Mouse (Mus musculus) cerebellum, adult 8-10 months (tissue): ENCODE data around the gene Man1b1.
A peak's percentile ranks its signal among the peaks of the same experiment; 100 is the strongest.

Experiments
- DNase-seq: peaks from one replicate; pipeline ENCODE4 v3.0.0; 2022

Man1b1 gene

DNA sequence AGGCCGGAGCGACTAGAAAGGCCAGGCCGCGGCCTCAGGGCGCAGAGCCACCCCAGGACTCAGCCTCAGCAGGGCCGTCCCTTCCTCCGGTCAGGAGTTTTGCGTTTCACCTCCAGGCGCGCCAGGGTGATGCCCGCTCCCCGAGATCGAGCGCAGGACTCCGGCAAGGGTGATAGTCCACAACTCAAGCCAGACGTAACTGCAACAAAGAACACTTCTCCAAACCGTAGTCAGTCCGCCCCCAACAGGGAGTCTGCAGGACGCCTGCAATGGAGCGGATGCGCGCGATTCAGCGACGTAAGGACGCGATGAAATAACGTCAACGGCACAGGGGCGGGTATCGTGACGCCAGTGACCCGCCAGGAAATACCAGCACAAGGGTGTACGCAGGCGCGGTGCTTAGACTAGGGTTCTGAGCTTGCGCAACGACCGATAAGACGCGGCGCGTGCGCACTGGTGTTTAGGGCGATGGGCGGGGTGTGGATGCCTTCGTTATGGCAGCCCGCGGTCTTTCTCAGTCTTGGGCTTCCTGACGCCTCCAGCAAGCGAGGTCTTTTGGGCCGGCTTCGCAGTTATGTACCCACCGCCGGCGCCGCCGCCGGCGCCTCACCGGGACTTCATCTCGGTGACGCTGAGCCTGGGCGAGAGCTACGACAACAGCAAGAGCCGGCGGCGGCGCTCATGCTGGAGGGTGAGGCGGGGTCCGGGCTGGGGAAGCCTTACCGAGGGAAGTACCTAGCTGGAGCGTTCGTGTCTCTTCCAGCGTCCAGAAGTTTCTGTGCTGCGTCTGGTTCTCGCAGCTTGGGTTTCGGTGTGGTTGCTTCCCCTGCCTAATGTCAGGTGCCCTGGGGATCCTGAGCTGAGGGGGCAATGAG, at the start of gene Man1b1:
Gene Man1b1, plus strand, starts transcription at position 53 of the 875 bp plus-strand sequence.
- peak; percentile 99 for DNase-seq

DNA sequence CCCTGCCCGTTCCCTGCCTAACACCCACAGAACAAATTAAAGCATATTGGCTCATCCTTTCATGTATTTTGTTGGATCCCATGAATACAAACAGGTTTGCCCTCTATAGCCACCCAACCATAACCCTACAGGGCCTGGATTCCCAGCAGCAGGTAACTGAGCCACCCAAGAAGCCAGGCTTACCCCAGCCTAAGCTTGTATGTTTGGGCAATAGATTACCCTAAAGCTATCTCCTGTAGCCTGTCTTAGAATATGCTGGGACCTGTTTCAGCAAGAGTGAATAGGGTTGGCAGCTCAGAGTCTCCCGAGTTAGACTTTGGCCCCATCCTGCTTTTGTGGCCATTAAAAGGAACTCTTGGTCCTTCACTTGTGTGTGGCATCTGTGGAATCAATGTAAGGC, 46.6 kb upstream of the Man1b1 start:
- DNase-seq, result no peak

DNA sequence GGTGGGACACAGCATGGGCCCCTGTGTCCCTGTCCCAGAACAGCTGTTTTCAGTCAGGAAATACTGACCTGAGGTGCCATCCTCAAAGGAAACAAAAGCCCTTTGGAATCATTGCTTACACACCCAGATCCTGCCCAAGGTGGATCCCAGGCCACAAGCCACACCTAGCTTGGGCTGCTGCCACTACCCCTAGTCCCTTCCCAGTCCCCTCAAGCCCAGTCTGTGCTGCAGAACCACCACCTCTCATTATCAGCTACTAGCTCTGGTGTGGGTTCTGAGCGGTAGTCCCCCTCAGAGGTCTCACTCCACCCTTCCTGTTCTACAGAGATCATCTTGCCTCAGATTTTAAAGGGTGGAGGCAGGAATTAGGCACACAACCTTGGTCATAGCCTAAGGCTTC, 45.8 kb upstream of the Man1b1 start:
- DNase-seq, result no peak

DNA sequence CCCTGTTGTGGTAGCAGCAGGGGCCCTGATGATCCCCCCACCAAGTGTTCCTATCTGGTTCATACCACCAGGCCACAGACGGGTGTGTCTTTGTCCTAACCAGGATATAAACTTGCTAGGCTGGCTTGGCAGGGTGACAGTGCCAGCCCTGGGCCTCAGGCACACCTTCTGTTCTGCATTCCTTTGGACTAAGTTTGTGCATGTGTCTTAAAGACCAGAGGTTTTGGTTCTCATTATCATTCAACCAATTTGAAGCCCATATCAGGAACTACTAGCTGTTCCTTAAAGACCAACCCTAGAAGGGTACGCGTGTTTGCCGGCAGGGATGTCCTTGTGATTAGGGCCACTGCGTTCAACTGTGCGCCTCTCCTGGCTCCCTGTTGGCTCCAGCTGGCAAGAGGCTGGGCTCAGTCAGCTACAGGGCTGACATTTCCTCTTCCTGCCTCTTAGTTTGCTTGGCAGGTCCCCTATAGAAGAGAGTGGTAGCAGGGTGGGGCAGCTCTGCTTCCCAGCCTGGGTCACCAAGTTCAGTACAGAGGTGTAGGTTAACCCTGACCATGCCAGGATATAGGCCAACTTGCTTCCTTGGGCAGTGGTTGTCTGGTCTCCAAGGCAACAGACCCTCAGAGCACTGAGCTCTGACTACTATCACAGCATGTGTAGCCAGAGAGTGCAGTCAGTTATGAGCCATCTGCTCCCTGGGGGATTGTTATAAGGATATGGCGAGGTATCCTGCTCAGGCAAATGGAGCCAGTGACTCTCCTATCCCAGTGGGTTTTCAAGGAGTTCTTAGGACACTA, 45.1 kb upstream of the Man1b1 start:
- peak; percentile 62 for DNase-seq

DNA sequence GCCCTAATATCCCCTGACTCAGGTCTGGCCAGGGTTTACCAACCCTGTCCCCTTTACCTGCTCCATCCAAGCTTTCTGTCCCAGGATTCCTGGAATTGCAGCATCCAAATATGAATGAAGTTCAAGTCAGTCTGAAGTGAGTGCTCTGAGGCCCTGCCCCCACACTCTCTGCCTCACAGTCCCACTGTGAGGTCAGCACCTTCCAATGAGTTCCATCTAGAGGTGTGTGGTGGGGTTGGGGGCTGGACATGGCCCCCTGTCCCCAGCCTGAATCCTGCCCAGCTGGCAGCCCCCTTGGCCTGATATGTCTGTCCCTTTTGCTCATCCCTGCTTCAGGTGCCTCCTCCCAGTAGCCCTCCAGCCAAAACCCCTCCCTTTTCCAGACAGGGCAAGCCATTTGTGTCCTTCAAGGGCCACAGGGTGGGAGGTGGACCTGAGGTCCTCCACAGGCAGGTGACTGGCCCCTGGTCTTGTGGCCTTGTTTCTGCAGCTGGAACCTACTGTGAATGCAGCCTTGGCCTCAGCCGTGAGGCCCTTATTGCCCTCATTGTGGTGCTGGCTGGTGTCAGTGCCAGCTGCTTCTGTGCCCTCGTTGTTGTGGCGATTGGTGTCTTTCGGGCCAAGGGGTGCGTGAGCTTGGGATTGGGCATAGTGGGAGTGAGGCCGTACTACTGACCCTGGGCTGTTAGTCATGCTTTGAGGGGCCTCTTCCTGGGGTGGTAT, 44.0 kb upstream of the Man1b1 start, which contains the start of gene Tmem210:
Gene Tmem210, plus strand, starts transcription at position 219 of the 723 bp plus-strand sequence.
- DNase-seq, result no peak

DNA sequence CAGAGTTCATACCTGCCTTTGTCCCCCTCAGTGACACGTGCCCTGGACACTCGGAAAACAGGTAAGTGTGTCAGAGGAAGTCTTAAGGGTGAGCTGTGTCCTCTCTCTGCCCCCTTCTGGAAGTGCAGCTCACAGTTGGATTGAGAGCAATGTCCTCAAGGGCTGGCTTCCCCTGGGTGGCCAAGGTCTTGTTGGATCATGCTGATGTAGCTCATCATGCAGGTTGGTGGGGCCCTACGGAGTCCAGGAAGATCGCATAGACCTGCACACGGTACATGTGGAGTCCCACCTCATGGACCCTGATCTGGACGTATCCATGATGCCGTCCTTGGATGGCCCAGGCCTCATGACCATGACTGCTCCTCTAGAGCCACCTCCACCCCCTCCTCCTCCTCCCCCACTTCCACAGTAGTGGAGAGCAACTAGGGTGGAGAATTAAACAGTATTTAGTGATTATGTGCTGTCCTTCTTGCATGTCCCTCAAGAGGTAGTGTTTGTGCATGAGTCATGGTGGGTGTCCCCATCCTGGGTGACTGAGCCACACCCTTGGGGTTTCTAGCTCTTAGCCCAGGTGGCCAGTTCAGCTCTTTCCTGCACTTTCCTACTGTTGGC, 43.3 kb upstream of the Man1b1 start:
- no peak for DNase-seq

DNA sequence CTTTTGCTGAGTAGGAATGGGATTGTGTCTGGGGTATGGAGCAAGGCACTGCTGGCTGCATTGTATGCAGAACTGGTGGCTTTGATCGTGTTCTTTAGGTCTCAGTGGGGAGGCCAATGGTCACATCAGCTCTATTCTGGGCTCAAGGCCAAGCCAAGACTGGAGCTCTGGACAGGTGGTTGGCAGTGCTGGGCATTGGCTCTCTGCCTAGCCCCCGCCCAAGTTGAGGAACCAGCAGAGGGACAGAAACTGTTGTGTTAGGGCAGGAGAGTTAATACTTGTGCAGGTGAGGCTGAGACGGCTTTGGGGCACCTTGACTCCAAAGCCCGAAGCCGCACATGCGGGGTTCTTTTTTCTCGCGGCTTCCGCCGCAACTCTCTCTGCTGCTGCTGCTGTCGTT, 42.5 kb upstream of the Man1b1 start, which contains the start of gene Lrrc26:
Gene Lrrc26, plus strand, starts transcription at position 265 of the 400 bp plus-strand sequence.
- no peak for DNase-seq

DNA sequence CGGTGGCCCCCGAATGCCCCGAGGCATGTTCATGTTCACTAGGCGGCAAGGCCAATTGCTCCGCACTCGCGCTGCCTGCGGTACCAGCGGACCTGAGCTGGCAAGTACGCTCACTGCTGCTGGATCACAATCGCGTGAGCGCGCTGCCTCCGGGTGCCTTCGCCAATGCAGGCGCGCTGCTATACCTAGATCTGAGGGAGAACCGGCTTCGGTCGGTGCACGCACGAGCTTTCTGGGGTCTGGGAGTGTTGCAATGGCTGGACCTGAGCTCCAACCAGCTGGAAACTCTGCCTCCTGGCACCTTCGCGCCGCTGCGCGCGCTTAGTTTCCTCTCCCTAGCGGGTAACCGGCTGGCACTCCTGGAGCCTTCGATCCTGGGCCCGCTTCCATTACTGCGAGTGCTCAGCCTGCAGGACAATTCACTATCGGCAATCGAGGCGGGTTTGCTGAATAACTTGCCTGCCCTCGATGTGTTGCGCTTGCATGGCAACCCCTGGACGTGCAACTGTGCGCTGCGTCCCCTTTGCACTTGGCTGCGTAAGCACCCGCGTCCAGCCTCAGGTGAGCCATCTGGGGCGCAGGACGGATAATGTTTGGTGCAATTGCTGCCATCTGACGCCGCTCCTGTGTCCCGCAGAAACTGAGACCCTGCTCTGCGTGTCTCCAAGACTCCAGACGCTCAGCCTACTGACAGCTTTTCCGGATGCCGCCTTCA, 41.9 kb upstream of the Man1b1 start:
- DNase-seq, result peak; percentile 80

DNA sequence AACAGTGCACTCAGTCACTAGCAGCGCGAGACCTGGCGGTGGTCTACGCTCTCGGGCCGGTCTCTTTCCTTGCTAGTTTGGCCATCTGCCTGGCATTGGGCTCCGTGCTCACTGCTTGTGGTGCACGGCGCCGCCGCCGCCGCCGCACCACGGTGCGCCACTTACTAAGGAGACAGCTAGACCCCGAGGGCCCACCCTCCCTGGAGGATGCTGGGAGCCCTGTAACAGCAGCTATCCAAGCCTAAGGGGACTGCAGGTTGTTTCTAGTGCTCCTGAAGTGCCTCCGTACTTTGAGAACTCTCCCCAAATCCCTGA, 41.4 kb upstream of the Man1b1 start:
- DNase-seq, result peak; percentile 74

DNA sequence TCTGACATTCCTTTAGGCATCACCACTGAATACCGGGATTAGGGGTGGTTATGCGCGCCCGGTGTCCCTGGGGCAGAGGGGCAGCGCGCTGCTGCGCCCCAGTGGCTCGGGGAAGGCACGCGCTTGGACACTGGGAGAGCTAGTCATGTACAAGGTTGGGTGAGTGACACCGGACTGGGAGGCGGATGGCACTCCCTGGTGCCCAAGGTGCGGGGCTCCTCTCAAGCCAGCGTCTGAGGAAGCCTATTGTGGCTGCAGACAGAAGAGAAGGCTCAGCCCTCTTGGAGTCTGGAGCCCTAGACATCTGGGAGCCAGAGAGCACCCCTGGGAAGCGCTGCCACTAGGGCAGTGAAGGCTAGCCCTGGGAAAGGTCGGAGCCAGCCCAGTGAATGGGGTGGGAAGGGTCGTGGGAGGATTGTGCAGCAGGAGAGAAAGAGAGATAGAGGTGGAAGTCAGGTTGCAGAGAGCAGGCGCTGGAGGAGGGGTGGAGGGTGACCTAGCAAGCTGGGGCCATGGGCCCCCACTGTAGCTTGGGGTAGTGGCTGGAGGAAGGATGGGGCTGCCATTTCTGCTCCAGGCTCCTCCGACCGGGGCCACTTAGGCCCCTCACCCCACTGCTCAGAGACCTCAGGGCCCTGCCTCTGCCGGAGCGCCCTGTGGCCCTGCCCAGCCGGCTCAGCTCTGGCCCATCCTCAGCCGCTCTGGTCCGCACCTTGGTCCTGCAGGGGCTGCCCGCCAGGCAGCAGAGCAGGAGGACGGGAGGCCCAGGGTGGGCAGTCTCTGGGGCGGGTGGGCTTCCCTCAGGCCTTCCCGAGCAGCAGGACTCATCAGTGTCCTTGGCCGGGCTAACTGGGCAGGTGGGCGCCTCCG, 40.7 kb upstream of the Man1b1 start:
- no peak for DNase-seq

DNA sequence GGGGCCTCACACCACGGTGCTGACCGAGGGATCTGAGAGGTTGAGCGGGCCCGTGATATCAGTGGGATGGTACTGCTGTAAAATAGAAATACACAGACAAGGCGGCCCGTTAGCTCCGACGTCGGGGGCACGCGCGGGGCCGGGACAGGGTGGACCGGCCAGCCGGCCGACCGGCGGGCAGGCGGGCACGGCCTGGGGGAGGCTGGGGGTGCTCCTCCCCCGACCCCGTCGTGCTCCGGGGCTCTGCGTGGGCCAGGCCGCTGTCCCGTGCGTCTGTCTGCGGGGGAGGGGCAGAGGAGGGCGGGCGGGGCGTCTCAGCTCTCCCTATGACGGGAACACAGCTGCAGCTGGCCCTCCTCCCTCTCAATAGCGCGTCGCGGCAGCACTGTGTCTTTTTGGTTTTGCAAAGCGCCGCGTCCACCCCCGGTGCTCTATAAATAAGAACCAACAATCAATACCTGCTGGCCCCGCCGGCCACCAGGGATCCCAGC, 40.0 kb upstream of the Man1b1 start:
- DNase-seq, result no peak

DNA sequence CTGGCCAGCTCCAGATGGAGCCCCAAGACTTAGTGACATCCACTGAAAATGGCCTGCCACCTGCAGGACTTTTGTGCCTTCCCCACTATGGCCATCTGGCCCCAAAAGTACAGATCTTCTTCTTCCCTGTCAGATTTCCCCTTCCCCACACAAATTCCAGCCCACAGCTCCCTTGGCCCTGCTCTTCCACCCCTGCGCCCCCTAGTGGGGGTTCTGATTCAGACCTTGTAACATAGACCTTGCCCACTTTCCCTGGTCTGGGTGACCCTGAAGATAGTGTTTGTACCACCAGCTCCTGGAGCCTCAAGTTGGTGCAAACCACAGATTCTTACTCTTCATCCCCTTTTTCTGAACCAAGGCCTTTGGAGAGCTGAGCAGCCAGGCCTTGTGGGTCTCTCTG, 39.3 kb upstream of the Man1b1 start:
- peak; percentile 83 for DNase-seq

DNA sequence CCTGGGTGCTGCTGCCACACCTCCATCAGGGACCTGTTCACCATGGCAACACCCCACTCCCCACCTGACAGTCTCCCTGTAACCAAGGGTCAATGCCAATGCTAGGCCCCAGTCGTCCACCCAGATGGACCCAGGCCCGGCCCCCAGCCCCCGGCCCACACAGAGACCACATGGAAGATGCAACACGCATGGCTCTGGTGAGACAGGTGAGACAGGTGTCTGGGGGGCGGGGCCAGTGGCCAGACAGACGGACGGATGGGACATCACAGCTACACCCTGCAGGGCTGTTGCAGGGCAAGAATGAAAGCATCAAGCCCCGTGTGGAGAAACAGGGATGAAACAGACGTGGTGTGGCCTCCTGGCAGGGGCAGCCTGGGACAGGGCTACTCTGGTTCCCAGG, 38.4 kb upstream of the Man1b1 start:
- no peak for DNase-seq

DNA sequence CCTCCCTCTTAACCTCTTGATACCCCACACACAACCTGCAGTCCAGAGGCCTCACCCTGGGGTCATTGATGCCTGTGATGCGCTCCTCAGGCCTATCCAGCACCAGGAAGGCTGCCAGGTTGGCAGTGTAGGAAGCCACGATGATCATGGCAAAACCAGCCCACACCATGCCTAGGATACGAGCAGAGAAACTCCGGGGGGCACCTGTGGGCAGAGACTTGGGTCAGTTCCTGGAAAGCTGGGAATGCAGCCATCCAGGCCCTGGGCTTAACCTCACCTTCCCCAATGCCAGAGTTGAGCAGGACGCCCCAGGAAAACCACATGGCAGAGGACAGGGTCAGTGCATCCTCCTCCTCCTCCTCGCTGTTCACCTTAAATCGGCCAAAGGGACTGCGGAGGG, 35.0 kb upstream of the Man1b1 start:
- peak; percentile 39 for DNase-seq

DNA sequence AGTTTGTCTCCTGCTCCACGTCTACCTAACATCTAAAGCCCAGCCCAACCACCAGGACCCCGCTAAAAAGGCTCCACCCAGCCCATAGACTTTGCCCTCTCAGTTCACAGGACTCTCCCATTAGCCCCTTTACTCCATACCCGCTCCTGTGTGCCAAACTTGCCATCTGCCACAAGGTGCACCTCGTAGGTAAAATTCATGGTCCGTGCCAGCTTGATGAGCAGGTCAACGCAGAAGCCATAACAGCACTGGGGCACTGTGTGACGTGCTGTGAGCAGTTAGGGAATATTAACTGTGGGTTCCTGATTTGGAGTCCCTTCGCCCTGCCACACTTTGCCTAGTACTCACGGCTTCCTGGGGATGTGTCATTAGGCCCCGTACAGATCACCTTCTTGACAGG, 34.1 kb upstream of the Man1b1 start:
- DNase-seq, result peak; percentile 59

DNA sequence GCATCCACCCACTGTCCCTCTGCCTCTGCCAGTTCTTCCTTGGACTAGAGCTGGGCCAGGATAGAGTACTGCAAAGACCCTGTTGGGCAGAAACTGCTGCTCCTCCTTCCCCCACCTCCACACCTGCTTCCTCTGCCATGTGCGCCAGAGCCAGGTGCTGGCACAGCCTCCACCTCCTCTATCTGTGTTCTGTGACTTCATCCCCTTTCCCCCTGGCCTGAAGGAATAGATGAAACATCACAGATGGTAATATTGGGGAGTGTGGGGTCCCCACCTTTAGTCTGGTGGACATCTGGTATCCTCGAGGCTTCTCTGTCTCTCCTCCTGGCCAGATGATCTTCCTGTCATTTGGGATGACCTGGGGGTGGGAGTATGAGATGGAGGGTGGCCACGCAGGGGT, 28.7 kb upstream of the Man1b1 start:
- DNase-seq, result no peak

DNA sequence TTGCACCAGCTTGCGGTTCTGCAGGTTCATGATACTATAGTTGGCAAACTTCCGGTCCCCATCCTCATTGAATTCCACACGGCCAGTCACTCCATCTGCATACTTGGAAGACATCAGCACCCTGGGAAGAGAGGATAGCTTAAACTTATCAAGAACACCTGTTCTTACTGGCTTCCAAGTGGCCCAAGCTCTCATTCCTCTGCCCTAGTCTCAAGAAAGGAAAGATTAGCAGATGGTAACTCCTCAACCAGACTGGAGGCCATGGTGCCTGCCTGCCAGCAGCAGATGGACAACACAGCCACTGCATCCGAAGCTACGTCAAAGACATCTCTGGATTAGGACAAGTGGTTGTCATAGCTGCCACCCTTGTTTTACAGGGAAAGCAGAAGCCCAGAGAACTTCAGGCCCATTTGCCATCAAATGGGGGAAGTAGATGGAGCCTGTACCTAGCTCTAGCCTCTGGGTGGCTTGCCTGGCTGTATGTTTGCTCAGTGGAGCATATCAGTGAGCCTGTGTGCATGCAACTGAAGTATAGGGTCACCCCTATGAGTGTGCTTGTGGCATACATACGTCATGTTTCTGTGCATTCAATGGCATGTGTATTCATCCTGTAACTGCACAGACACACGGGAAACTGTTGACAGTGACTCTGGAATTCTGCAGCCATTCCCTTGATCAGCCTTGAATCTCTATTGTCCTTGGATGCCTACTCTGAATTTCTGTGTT, 28.0 kb upstream of the Man1b1 start:
- DNase-seq, result peak; percentile 76

DNA sequence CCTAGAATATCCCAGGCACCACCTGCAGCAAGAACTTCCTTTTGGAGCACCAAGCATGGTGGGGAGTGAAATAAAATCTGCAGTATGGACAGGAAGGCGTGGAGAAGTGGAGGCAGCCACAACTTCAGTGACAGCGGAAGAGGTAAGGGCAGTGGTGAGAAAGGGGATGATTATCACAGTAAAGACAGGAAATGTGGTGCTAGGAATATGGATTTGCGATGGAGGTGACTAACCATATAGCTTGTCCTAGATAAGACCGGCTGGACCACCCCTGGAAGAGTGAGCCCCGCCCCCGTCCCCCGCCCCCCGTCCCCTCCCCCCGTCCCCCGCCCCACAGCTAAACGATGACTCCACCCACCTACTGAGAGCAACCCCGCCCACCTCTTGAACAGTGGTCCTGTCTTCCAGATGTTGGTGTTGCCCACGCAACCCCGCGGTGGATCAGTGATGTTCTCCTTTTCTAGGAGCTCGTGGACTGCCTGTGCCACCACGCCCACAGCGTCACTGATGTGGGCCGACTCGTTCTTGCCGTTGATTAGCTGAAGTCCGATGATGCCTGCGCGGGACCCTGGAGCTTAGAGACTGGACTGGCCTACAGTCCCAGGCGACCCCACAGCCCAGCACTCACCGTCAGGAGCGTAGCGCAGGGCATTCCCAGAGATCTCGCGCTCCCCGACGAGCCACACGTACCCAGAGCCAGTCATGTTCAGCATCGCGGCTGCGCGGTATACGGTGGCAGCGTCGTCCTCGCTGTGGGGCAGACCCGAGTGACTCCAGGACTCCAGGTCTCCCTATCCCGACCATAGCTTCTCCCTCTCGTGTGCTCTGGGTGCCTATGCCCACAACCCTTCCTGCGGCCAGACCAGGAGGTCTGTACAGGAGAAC, 27.2 kb upstream of the Man1b1 start:
- no peak for DNase-seq
